Mouse (Mus musculus) embryonic stem cell, embryonic (primary cell): Measurements from ENCODE around the gene Anks4b.

ENCODE experiments used
- CTCF ChIA-PET, 4 experiments: fragments of 300-600 bp in 2 of 4; fragments of 350-600 bp in 2 of 4; sonication (Branson Sonifier 250); formaldehyde crosslinking; loops; one replicate each; lab custom pipeline; 2022; ENCODE audit warnings: inconsistent platforms in 2 of 4; lab: Charles Lee
- POLR2A ChIA-PET, 4 experiments: fragments of 300-600 bp in 2 of 4; fragments of 350-600 bp in 2 of 4; sonication (Branson Sonifier 250); formaldehyde crosslinking; loops; one replicate each; lab custom pipeline; 2022; ENCODE audit warnings: antibody characterized with exemption in 4 of 4, inconsistent platforms in 1 of 4; lab: Charles Lee

Anks4b gene

GRCm38 (mm10) chr7:120177611-120178010 lies 4.0 kb downstream of the Anks4b start:
- ChIA-PET POLR2A (no interaction called here), CTCF (no interaction called here)

- ChIA-PET CTCF (no interaction called here), POLR2A (no interaction called here)
Observed at GRCm38 (mm10) chr7:120178935-120179334, 5.3 kb downstream of the Anks4b start.

GRCm38 (mm10) chr7:120180547-120180946 lies 6.9 kb downstream of the Anks4b start:
- ChIA-PET POLR2A (interaction anchor here in 1 of 4 experiments (0.6 kb wide), 1 partner anchor 22 kb away, joined by 4 read pairs; no protein-coding TSS in a partner anchor), CTCF (no interaction called here)

GRCm38 (mm10) chr7:120181401-120182230 lies 8.0 kb downstream of the Anks4b start:
- ChIA-PET POLR2A (no interaction called here), CTCF (interaction anchor here in 1 of 4 experiments (0.5 kb wide), 1 partner anchor 57 kb away, joined by 3 read pairs; no protein-coding TSS in a partner anchor)

GRCm38 (mm10) chr7:120182891-120183290 lies 9.2 kb downstream of the Anks4b start:
- ChIA-PET CTCF (no interaction called here), POLR2A (no interaction called here)

GRCm38 (mm10) chr7:120188946-120189345 lies 15.3 kb downstream of the Anks4b start:
- ChIA-PET POLR2A (no interaction called here), CTCF (no interaction called here)

- POLR2A ChIA-PET: interaction anchor here in 1 of 4 experiments (1.0 kb wide), 1 partner anchor 31 kb away, joined by 3 read pairs; no protein-coding TSS in a partner anchor
- CTCF ChIA-PET: no interaction called here
Observed at GRCm38 (mm10) chr7:120189369-120190149, 15.9 kb downstream of the Anks4b start.

- ChIA-PET POLR2A (interaction anchor here in 1 of 4 experiments (1.0 kb wide), 1 partner anchor 32 kb away, joined by 3 read pairs; no protein-coding TSS in a partner anchor), CTCF (no interaction called here)
Observed at GRCm38 (mm10) chr7:120190150-120190665, 16.6 kb downstream of the Anks4b start.

GRCm38 (mm10) chr7:120192207-120192606 lies 18.5 kb downstream of the Anks4b start:
- POLR2A ChIA-PET: interaction anchor here in 1 of 4 experiments (0.6 kb wide), 1 partner anchor 35 kb away, joined by 3 read pairs; no protein-coding TSS in a partner anchor

GRCm38 (mm10) chr7:120192816-120193215 lies 19.2 kb downstream of the Anks4b start:
- ChIA-PET CTCF (interaction anchor here in 1 of 4 experiments (0.6 kb wide), 1 partner anchor 11 kb away, joined by 4 read pairs; no protein-coding TSS in a partner anchor), POLR2A (interaction anchor here in 1 of 4 experiments (0.6 kb wide), 1 partner anchor 35 kb away, joined by 3 read pairs; no protein-coding TSS in a partner anchor)

More at GRCm38 (mm10) chr7:120192207-120192606, 18.5 kb downstream of the Anks4b start:
- CTCF ChIA-PET: interaction anchor here in 2 of 4 experiments (0.5 to 0.6 kb wide), 2 partner anchors 11 to 67 kb away, joined by 4 read pairs; no protein-coding TSS in a partner anchor

GRCm38 (mm10) chr7:120195207-120195606 lies 21.5 kb downstream of the Anks4b start:
- POLR2A ChIA-PET: no interaction called here
- CTCF ChIA-PET: no interaction called here

GRCm38 (mm10) chr7:120201231-120201744 lies 27.6 kb downstream of the Anks4b start:
- CTCF ChIA-PET: interaction anchor here (0.6 to 2.9 kb wide), 9 partner anchors 50 to 1421 kb away, joined by 3 to 14 read pairs (median 4); partner anchors contain the start of gene Tmem159 (in 1 of the 4)
- POLR2A ChIA-PET: interaction anchor here in 2 of 4 experiments (0.6 to 1.0 kb wide), 3 partner anchors 44 to 182 kb away, joined by 3 to 6 read pairs (median 3); partner anchors contain the start of gene Tmem159 (in 1 of the 2)

- ChIA-PET POLR2A (interaction anchor here in 3 of 4 experiments (0.6 to 1.3 kb wide), 6 partner anchors 42 to 182 kb away, joined by 3 to 6 read pairs (median 3); partner anchors contain the start of gene Tmem159 (in 1 of the 3)), CTCF (interaction anchor here in 2 of 4 experiments (0.6 to 2.9 kb wide), 8 partner anchors 49 to 1420 kb away, joined by 3 to 14 read pairs (median 4); partner anchors contain the start of gene Tmem159 (in 1 of the 2))
Observed at GRCm38 (mm10) chr7:120201771-120202170, 28.1 kb downstream of the Anks4b start, which contains the start of gene Crym. Crym (minus strand) TSS chr7:120202111.

GRCm38 (mm10) chr7:120203789-120204188 lies 30.1 kb downstream of the Anks4b start, which contains the start of gene Abca14:
Abca14 (plus strand) TSS chr7:120203961.
- ChIA-PET POLR2A (interaction anchor here in 3 of 4 experiments (0.8 to 1.4 kb wide), 7 partner anchors 45 to 306 kb away, joined by 3 to 8 read pairs (median 3); partner anchors contain the start of gene Tmem159 (in 1 of the 3)), CTCF (interaction anchor here (0.6 to 3.1 kb wide), 25 partner anchors 11 to 672 kb away, joined by 3 to 49 read pairs (median 4); partner anchors contain the start of genes Tmem159 (in 3 of the 4) and Zp2 (in 1 of the 4))

- ChIA-PET POLR2A (interaction anchor here in 1 of 4 experiments (0.9 kb wide), 1 partner anchor 104 kb away, joined by 3 read pairs; the partner anchor contains the start of gene Tmem159), CTCF (interaction anchor here in 1 of 4 experiments (0.9 kb wide), 1 partner anchor 82 kb away, joined by 3 read pairs; no protein-coding TSS in a partner anchor)
Observed at GRCm38 (mm10) chr7:120205989-120206388, 32.3 kb downstream of the Anks4b start.

GRCm38 (mm10) chr7:120228541-120228940 lies 54.9 kb downstream of the Anks4b start:
- POLR2A ChIA-PET: no interaction called here
- CTCF ChIA-PET: no interaction called here
